Mouse (Mus musculus) kidney, embryonic 15.5 days (tissue): ENCODE data around the gene Glod5. TPM values are rescaled to one million over a fixed set of nuclear protein-coding genes. Genes with fewer than 3 reads are reported as not detected.

Experiments
- ATAC-seq: fragments of 200-750 bp; cut with Nextera tagmentation; replicated peaks from 2 replicates; pipeline ENCODE4 v1.8.0; 2017; ENCODE audit warnings: moderate TSS enrichment; ENCODE audit not compliant: low FRiP score
- H3K27ac ChIP-seq: fragments of 300-500 bp; sonication (generic); 2 replicates; pipeline ENCODE4 v1.5.1; 2015; ENCODE audit warnings: mild to moderate bottlenecking, inconsistent platforms
- H3K27me3 ChIP-seq: fragments of 300-500 bp; sonication (generic); 2 replicates; pipeline ENCODE4 v1.6.1; 2015; ENCODE audit warnings: inconsistent platforms
- H3K36me3 ChIP-seq: fragments of 300-500 bp; sonication (generic); 2 replicates; pipeline ENCODE4 v1.6.1; 2015; ENCODE audit warnings: inconsistent platforms
- H3K4me1 ChIP-seq: fragments of 300-500 bp; sonication (generic); 2 replicates; pipeline ENCODE4 v1.6.1; 2015; ENCODE audit warnings: inconsistent platforms
- H3K4me2 ChIP-seq: fragments of 300-500 bp; sonication (generic); 2 replicates; pipeline ENCODE4 v1.6.1; 2015; ENCODE audit warnings: moderate library complexity, mild to moderate bottlenecking, inconsistent platforms
- H3K4me3 ChIP-seq: fragments of 300-500 bp; sonication (generic); replicated peaks from 2 replicates; pipeline ENCODE4 v1.5.1; 2015; ENCODE audit warnings: mild to moderate bottlenecking, inconsistent platforms
- H3K9ac ChIP-seq: fragments of 300-500 bp; sonication (generic); 2 replicates; pipeline ENCODE4 v1.6.1; 2015; ENCODE audit warnings: mild to moderate bottlenecking, inconsistent platforms
- H3K9me3 ChIP-seq: fragments of 300-500 bp; sonication (generic); replicated peaks from 2 replicates; pipeline ENCODE4 v1.6.1; 2016; ENCODE audit warnings: inconsistent platforms
- WGBS: fragments of 180-500 bp; shearing (Covaris S2); methylation state at CpG from one replicate; pipeline ENCODE4 v1.1.7; 2015; ENCODE audit warnings: mixed read lengths; 5-methylcytosine and 5-hydroxymethylcytosine counted together
- polyA plus RNA-seq: library from polyadenylated mRNA; unstranded; fragments of >200 nt; fragmentation: Nextera tagmentation; extraction: Ambion mirVana; gene quantifications from 2 replicates; pipeline ENCODE4 v1.2.1, GENCODE M21; 2015

The Glod5 gene
- polyA plus RNA-seq, 1 experiment from 2014 or later = not detected

DNA sequence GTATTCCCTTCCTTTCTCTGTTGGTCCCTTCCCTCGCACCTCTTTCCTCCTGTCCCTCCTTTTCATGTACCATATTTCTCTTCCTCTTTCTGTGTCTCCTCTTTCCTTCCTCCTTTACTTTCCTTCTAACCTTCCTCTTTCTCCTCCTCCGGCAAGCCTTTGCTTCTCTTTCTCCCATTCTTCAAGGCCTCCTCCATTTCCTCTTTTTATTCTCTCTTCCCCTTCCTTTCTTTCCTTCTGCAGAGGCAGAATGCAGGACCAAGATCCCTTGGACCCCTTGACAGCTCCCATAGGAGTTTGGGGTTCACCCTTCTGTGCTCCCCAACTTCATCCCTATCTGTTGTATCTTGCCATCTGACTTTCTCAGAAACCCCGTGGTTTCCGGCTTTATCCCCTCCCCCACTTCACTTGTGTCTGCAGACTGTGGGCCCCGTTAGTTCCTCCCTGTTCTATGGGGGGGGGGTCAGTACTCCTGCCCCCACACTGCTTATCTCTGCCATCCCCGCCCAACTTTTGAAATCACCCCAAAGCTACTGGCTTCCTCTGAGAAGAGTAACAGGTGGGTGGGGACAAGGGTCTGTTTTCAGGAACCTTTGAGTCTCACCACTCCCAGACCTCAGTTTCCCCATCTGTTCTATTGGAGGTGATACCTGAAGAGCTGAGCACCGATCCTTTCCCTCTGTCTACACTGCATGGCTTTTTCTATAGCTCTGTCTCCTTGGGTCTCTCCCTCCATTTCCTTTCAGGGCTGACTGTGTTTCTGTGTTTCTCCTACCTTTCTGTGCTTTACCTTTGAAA, 54.3 kb downstream of the Glod5 start:
- no peak overlapping the region for H3K9ac ChIP-seq
- no peak for ATAC-seq
- H3K4me2 ChIP-seq = no peak overlapping the region
- no peak overlapping the region for H3K4me3 ChIP-seq
- no peaks in the 10 kb centered on the region for H3K4me1 ChIP-seq
- 74% methylated on average over 7 of the region's 7 CpGs for whole genome bisulfite sequencing
- no peak overlapping the region for H3K27ac ChIP-seq
- H3K27me3 ChIP-seq = no peaks in the 10 kb centered on the region
- H3K36me3 ChIP-seq = no peaks in the 10 kb centered on the region
- no peaks in the 10 kb centered on the region for H3K9me3 ChIP-seq

DNA sequence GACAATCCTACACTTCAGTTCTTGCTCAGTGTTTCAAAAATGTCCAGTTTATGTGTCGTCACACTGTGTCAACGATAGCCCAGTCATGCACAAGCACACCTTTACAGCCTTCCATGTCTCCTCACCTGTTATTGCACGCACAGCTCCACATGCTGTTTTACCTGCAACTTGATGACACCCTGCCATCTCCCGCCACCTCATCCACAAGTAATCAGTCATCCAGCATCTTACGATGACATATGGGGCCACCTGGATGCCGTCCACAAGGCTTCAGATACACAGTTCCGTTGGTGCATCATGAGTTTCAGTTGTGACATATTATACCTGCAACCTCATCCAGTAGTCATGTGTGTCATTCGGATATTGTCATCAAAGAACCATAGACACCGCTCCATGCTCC, 59.4 kb downstream of the Glod5 start:
- no peaks in the 10 kb centered on the region for H3K9me3 ChIP-seq
- H3K27me3 ChIP-seq = no peaks in the 10 kb centered on the region
- no peak overlapping the region for H3K9ac ChIP-seq
- 95% methylated on average over 9 of the region's 9 CpGs for WGBS
- H3K4me1 ChIP-seq = no peaks in the 10 kb centered on the region
- no peak overlapping the region for H3K27ac ChIP-seq
- no peak overlapping the region for H3K4me3 ChIP-seq
- H3K36me3 ChIP-seq = no peaks in the 10 kb centered on the region
- H3K4me2 ChIP-seq = no peak overlapping the region
- no peak for ATAC-seq

Other genes starting within 250 kb of the Glod5 start
- gene Gripap1, start 228.7 kb downstream of the Glod5 start, polyA plus RNA-seq = 44.1 and 51.8 TPM in 2 replicates
- gene Kcnd1, start 196.2 kb downstream of the Glod5 start, polyA plus RNA-seq = 1.6 and 1.9 TPM in 2 replicates
- gene Otud5, start 177.1 kb downstream of the Glod5 start, polyA plus RNA-seq = 40.0 and 44.8 TPM in 2 replicates
- gene Pim2, start 140.2 kb downstream of the Glod5 start, polyA plus RNA-seq = 9.7 and 10.8 TPM in 2 replicates
- 33.7 and 35.8 TPM in 2 replicates for gene Slc35a2, start 134.5 kb downstream of the Glod5 start, polyA plus RNA-seq
- gene Pqbp1, start 119.2 kb downstream of the Glod5 start, polyA plus RNA-seq = 116 and 119 TPM in 2 replicates
- gene Timm17b, start 119.1 kb downstream of the Glod5 start, polyA plus RNA-seq = 168 and 171 TPM in 2 replicates
- not detected in 2 replicates for gene Gm10491, start 110.7 kb downstream of the Glod5 start, polyA plus RNA-seq
- not detected in 2 replicates for gene Gm10490, start 109.0 kb downstream of the Glod5 start, polyA plus RNA-seq
- 1.7 and 7.7 TPM in 2 replicates for gene Pcsk1n, start 98.7 kb downstream of the Glod5 start, polyA plus RNA-seq
- not detected in 2 replicates for gene Eras, start 89.9 kb downstream of the Glod5 start, polyA plus RNA-seq
- gene Hdac6, start 70.6 kb downstream of the Glod5 start, polyA plus RNA-seq = 49.2 and 59.6 TPM in 2 replicates
- 1.2 and 2.3 TPM in 2 replicates for gene Gata1, start 40.4 kb downstream of the Glod5 start, polyA plus RNA-seq
- 69.0 and 69.5 TPM in 2 replicates for gene Suv39h1, start 56.3 kb upstream of the Glod5 start, polyA plus RNA-seq
- 0.23 and 0.49 TPM in 2 replicates for gene Was, start 72.0 kb upstream of the Glod5 start, polyA plus RNA-seq
- 22.7 and 29.3 TPM in 2 replicates for gene Wdr13, start 114.4 kb upstream of the Glod5 start, polyA plus RNA-seq
- gene Rbm3, start 127.4 kb upstream of the Glod5 start, polyA plus RNA-seq = 490 and 492 TPM in 2 replicates
- 12.1 and 12.2 TPM in 2 replicates for gene Tbc1d25, start 157.7 kb upstream of the Glod5 start, polyA plus RNA-seq
- gene Ebp, start 175.0 kb upstream of the Glod5 start, polyA plus RNA-seq = 34.1 and 36.9 TPM in 2 replicates
- gene Porcn, start 188.0 kb upstream of the Glod5 start, polyA plus RNA-seq = 6.8 and 8.1 TPM in 2 replicates
- 39.7 and 40.4 TPM in 2 replicates for gene Ftsj1, start 233.9 kb upstream of the Glod5 start, polyA plus RNA-seq